Mouse (Mus musculus) thymus, postnatal 36 days (tissue): ENCODE measurements around the gene Etl4.

Experiments
- DNase-seq, 2 experiments: peaks; one replicate each; pipeline ENCODE4 v3.0.0; 2022; ENCODE audit warnings: mixed read lengths in 2 of 2

Gene Etl4

DNA sequence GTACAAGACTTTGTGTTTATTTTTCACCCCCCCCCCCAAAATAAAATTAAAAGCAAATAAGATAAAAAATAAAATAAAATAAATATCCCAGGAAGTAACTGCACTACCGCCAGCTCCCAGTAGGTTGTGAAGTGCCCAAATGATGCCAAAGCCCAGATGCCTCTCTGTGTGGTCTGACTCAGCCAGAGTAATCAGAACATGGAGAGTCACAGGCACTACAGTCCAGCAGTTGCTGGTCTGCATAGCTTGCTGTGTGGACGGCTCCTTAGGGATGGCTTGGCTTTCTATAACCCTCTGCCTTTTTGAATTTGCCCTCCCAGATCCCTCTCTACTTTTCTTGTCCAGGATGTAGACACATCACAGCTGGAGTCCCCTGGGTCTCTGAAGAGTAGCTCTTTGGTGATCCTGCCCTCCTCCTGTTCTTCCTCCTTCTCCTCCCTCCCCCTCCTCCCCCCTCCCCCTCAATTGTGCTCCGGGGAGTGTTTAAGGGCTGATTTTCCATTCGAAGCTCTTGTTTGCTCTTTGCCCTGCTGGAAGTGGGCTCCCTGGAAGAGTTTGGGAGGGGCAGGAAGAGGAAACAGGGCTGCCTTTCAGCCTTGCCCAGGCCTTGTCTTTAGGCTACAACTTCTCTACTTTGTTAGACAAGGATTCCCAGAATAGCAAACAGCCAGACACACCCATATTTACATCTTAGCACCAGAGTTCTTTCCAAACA is 616.5 kb downstream of the Etl4 start:
- no peak for DNase-seq

DNA sequence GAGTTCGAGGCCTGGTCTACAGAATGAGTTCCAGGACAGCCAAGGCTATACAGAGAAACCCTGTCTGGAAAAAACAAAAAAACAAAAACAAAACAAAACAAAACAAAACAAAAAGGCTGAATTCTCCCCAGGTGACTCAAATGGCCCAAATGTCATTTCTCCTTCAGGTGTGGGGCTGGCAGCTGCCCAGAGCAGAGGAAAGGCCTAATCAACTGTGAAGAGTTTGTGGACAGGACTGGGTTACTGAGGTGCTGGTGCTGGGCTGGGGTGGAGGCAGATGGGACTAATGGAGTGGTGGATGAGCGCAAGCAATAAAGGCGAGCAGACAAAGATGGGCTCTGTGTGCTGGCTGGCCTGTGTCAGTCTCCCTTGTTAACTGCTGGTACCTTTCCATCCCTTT is 617.3 kb downstream of the Etl4 start:
- DNase-seq, result no peak

DNA sequence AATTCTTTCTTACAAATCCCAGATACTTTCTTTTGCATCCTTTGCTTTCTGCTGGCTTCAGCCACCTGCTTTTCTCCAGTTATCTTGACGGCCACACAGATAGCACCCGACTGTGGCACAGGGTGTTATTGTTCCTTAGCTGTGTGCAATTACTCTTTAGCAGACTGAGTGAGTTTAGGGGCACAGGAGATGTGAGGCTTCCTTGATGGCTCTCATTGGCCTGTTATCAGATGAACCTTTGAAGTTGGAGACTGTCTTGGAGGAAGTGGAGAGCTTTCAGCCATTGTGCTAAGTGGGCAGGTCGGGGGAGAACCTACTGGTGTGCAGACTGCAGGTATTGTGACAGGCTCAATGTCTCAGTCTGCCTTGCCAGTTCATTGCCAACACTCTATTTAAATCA is 623.0 kb downstream of the Etl4 start:
- DNase-seq, result no peak

DNA sequence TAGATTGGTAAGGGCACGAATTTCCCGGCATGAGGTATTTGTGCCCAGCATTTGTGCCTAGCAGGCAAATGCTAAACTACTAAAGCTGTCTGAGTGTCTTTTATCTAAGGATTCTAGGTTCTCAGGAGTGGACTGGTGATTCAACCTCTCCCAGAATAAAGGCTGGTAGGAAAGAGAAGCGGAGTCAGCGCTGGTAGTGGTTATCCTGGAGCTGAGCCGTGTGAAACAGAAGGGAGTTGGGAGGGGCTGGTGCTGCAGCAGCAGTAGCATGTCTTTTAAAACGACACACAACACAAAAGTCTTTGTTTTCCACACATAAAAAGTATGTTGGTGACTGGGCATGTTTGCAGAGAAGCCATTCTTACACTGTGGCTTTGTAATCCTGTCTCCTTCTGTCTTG is 628.2 kb downstream of the Etl4 start:
- no peak for DNase-seq

DNA sequence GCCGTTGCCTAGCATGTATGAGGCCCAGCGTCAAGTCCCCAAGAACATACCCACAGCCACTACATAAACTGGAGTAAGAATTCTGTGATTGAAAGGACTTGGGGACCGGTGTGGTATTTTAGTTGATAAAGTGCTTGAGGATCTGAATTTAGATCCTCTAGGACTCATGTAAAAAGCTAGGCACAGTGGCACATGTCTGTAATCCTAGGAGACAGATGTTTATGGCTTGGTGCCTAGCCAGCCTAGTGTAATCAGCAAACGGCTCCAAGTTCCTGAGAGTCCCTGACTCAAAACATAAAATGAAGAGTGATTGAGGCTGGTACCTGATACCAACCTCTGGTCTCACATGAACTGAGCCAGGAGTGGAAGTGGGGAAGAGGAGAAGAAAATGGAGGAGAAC is 629.3 kb downstream of the Etl4 start:
- DNase-seq, result no peak

DNA sequence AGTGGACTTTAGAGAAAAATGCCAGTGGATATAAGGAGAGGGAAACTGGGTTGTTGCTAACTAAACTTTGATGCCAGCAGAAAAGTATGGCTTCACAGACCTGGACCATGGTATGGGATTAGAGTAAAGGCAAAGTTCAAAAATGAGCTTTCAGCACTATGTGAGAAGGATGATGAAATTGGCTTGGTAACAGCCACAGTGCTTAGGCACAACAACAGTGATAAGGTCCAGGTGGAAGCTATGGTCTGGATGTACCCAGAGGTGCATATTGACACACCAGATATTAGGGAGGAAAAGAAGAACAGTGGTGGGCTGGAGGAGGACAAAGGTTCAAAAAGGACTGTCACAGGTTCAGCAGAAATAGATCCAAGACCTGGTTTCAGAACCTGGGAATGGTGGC is 631.7 kb downstream of the Etl4 start:
- no peak for DNase-seq

DNA sequence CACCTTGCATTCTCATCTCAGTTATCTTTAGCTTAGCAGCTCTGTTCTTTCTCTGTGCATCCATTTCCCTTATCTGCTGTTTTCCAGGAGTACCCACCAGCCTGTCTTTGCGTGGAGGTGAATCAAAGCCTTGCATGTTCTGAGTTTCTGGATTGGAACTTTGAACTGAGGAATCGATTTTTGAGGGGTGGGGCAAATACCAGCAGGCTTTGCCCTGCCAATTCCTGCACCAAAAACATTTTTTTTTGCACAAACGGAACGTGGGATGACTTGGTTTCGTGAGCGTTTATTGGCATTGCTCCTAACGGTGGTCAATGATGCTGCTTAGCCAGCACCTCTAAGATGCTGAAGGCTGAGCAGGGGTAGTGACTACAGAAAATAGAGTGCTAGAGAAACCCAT is 632.7 kb downstream of the Etl4 start:
- no peak for DNase-seq

DNA sequence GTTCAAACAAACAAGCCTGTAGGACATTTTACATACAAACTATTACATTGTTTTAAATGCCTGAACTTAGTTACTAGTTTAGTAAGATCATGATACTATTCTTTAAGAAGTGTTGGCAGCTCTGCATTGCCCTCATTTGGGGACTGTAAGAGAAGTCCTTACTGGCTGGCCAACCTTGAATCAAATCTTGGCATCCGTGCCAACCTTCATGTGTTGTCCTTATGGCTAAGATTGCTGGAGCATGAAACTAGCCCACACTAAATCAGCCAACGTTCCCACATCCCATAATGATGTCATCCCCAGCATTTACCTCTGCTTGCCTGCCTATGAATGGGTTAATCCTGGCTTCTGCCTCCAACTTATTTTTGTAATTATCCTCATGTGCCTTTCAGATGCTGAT is 636.0 kb downstream of the Etl4 start:
- no peak for DNase-seq

DNA sequence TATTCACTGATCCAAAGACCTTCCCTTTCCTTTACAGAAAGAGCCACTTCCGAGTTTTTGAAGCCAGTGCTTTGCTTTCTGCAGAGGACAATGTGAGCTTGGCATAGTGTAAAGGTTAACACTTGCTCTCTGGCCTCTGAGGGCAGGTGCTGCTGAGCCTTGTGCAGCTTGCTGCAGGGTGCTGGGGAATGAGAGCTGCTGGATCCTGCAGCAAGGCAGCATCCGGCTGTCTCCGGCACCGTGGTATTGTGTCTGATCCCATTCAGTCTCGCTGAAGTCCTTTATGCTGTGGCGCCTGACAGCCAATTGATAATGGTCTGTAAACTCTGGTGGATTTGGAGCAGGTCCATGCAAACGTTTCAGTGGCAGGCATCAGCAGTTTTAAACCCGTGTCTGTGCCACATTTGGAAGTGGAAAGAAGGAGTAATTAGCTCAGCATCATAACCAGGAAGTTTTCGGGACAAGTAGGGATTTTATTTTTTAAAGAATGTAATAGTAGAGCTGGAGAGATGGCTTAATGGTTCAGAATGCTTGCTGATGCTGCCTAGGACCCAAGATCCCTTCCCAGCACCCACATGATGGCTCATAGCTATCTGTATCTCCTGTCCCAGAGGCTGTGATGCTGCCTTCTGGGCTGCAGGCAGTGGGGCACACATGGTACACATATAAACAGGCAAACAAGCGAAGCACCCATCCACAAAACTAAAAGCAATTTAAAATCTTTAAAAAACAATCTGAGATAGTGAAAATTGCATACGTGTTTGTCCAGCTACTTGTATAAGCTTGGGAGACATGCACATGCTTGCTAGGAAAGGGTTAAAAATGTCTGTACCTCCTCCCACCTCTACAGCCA is 637.1 kb downstream of the Etl4 start:
- no peak for DNase-seq

DNA sequence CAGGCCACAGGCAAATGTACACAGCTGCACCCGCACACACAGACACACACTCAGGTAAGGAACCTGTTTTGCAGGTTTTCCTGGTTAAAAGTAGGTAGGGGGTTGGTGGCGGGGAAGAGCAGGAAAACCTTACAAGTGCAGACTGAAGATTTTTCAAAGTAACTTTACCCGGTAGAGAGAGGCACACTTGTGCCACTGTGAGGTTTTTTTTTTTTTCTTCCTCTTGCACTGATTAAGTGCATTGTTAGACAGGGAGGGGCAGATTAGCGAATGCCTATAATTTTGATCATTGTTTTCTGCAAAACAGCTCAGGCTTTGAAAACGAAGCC is 637.7 kb downstream of the Etl4 start:
- DNase-seq, result no peak

DNA sequence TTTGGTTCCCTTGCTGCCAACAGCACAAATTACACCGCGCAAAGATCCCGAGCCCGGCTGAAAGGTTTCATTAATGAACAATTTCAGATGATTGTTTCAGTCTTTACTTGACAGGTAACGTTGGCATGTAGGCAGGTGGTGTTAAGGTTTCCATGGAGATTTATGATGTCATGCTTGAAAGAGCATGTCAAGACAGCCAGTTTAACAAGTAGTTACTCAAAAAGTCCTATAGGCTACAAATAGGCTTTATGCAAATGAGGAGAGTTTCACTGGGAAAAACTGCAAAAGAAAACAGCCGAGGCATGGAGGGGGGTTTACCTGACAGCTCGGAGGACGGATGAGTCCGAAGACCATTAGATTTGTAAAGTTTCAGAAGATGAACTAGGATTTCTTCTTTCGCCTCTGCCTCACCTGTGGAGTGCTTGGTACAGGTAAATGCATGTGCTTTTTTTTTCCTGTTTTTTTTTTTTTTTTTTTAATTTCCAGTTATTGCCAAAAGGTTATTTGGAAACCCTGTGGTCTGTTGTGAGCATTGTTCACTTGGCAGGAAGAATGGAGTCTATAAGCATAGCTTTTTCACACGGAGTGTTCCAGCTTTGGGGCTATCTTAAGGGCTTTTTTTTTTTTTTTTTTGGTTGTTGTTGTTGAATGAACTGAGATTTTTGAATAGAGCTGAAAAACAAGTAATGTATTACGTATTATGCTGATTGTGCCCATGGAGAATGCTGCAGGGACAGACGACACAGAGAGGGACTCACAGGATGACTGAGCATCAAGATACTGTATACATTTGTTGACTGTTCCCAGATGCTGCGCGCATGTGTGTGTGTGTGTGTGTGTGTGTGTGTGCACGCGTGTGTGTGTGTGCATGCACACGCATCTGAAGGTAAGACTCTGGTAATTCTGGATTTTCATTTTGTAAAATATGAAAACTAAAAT is 638.4 kb downstream of the Etl4 start:
- no peak for DNase-seq

DNA sequence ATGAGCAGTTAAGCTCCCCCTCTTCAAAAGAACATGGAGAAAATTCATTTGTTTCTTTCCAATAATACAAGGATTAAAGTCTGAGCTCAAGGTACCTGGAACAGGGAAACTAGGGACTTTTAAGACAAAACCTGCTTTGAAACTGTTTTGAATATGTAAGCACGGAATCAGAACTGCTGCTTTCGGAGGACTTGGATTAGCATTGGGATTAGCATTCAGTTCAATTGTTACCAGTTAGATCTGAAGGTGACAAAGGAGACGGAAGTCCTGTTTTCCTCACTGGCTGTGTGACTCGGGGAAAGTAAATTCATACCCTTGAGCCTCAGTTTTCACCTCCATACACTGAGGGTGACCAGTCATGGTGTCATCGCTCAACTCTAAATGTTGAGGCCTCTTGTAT is 639.5 kb downstream of the Etl4 start:
- DNase-seq, result no peak

DNA sequence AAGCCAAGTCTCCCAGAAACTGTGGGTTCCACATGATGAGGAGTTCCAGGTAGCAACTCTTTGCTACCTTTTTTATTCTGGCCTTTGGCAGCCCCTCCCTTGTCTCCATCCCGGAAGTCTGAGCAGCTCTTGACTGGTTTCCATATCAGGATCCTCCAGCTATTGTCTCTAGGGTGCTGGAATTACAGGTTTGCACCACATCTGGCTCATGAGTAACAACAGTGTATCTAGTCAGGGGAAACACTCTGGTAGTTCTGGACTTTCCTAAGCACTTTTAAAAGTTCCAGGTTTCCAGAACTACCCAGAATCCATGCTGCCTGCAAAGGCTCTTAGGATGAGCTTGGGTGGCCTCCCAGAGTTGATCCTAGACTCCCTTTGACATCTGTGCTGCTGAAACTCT is 640.4 kb downstream of the Etl4 start:
- no peak for DNase-seq

DNA sequence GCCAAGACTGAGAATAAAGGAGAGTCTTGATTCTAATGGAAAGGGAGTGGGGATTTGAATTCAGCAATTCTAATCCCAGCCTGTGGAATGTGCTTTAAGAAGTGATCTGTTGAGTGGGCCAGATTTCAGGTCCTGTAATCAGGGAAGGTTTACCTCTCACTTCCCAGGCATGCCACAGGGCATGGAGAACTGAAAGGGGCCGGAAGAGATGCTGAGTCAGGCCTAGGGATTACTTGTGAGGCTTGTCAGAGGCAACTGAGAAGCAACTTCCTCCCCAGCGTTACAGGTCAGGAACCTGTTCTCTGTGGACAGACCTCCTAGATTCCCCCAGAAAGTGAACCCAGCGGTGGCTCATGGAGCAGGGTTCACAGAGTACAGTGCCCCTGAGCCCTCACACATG is 646.1 kb downstream of the Etl4 start:
- DNase-seq, result no peak

DNA sequence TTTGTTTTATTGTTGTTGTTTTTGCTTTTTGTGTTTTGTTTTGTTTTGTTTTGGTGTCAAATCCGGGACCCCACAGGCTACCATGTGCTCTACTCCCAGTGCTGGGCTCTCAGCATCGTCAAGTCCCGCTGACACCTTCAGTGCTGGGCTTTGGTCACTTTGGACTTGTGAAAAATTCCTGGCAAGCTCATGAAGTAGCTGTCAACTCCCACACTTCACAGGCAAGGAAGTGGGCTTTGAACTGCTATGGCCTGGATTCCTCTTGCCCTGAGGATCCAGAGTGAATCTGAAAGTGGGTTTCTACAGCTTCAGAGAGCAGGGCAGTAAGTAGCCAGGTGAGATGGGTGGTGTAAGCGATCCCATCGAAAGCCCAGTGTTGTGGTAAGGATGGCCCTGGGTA is 649.5 kb downstream of the Etl4 start:
- no peak for DNase-seq

DNA sequence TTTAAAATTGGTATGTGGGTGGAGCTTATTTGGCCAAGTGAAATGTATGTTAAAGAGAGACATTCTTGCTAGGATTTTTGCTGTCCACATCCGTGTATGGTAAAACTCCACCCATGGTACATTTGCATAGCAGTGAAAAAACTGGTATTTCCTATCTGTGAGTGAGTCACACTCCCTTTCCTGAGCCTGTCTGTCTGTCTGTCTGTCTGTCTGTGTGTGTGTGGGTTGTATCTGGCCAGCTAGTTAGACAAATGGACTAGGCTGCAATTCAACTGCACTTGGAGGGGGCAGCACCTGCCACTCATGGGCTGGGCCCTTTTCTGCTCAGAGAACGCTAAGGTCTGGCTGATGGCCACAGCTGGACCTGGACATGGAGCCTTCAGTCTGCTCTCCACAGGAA is 650.1 kb downstream of the Etl4 start:
- no peak for DNase-seq

DNA sequence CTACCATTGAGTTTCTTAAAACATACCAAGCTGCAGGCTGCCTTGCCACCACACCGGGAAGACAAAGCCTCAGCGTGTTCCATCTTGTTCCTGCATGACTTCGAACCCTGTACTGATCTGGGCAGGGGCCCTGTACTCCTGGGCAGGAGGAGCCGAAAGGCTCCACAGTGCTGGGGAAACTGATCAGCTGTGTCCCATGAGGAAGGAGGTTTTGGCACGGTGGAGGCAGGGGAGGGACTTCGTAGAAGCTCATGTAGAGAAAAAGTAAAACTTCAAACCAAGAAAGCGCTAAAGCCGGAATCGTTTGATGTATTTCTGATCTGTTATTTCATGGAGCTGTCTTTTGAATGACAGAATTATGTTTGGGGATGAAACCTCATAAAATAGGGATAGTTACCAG is 651.0 kb downstream of the Etl4 start:
- no peak for DNase-seq

DNA sequence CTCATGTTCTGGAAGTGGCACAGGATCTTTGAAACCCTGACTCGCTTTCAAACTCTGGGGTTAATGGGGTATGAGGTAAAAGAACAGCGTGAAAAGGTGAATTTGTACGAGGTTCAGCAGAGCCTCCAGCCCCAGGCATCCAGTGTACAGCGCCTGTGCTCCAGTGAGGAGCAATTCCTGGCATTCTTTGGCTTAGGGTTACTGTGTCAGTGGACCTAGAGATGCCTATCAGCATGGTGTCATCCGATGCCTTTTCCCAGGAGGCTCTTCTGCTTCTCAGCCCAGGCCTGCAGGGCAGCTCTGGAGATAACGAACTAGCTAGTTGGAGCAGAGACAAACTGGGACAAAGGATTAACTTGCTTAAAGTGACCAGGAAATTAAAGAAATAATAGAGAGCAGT is 653.5 kb downstream of the Etl4 start:
- DNase-seq, result no peak

DNA sequence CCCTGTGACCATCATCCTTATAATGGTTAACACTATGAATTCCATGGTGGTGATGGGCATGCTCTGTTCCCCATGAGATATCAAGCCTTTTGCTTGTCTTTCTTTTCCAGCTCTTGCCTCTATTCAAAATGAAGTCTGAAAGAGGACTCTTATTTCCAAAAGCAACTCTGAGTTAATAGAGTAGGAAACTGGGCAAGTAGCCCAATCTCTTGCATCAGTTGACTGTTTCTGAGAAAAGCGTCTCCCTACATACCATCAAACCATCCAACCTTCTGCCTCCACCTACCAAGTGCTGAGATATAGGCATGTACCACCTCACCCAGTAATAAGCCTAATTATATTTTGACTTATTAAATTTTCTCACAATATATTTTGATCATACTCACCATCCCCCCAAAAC is 658.9 kb downstream of the Etl4 start:
- DNase-seq, result no peak

DNA sequence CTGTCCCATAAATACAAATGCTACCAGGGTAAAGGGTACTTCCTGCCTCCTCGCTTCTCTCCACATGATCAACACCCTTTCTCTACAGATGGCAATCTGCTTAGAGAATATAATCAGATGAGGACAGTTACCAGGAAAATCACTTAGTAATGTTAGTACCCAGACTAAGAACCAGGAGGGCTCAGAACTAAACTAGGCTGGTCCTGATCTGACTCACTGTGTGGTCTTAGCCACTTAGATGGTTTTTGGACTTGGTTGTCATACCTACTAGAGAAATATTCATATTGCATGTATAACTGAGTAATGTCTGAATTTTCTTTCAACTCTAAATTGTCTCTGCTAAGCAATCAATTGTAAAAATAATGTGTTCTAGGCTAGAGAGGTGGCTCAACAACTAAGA is 662.4 kb downstream of the Etl4 start:
- DNase-seq, result no peak

DNA sequence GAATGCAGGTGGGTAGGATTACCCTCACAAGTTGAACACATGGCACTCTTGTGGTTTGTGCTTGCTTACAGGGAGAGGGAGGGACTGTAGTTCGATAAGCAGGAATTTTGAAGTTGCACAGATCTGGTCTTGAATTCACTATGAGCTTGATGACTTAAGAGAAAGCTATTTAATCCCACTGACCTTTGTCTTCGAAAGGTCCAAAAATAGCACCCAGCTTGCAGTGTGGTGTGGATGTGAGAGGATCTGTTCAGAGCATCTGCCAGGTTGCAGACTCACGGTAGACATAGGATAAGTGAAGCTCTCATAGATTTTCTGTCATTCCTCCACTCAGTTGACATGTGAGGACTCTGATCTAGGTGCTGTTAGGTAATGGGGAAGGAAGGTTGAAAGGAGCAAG is 670.8 kb downstream of the Etl4 start:
- no peak for DNase-seq

DNA sequence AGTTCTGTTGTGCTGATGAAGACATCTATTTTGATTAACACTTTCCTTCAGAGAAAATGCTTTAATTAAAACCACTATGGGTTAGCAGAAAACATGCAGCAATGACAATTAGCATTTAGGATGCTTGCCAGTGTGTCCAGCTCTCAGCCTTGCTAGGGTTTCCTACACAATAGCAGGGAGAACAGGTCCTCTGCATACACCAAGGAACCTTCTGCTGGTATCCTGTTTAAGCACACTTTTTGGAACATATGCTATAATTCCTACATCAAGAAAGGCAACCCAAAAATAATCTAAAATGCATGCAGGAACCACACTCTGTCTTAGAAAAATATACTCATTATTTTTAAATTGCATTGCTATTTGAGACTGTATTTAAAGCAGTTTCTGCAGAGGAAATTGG is 673.5 kb downstream of the Etl4 start:
- DNase-seq, result no peak

DNA sequence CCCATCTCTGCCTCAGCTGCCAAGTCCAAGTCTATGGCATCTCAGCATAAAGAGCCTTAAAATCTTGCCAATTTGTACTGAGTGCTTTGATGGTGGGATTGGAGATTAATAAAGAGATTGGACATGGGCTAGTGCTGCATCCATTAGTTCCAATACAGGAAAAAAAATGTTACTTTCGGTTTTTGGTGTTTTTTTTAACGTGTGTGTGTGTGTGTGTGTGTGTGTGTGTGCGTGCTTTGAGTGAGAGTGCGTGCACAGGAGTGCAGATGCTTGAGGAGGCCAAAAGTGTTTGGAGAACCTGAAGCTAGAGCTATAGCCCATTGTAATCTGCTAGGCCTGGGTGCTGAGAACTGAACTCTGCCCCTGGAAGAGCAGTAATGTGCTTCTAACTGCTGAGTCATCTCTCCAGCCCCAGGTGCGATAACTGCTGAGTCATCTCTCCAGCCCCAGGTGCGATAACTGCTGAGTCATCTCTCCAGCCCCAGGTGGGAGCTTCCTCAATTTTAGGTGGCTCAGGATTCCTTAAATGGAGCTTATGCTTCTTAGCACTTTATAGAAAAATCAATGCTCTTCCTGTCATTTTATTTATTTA is 674.1 kb downstream of the Etl4 start:
- no peak for DNase-seq
